15 mouse cellular contexts compared by ENCODE assay signal in the genomic region with DNA sequence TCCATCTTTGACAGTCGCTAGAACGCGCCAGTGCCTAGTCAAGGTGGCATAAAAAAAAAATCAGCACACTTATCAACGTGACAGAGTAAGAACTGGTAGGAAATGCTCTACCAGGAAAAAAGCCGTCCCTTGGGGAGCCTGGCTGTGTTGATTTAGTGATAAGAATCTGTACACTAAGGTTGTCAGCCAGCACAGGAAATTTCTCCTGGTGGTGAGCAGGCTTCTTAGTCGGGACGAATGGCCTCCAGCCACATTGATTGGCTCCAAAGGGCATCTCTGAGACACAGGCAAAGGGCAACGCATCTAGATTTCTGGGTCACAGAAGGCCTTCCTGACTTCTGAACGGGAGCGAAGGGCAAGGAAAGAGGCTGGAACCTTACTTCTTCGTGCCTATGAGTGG. TPM values are rescaled to one million over a fixed set of nuclear protein-coding genes. Genes with fewer than 3 reads are reported as not detected.
DNase-seq lines count a peak whose midpoint lies in the region; ATAC-seq and TF ChIP-seq lines count a peak whose summit lies in the region.
"Had no signal": no experiment of that assay in that cellular context is flagged by ENCODE, and none has a peak within 500 bp of the region (broad histone marks: within the 10 kb centered on the region; RNA-seq: fewer than 3 reads in every experiment).

No protein-coding gene starts in this region.

- DNase-seq in embryo, embryonic 10 days (ENCODE audit: low spot score): peak; percentile 32
- DNase-seq in embryo, embryonic 11 days: no peak
- peak; percentile 27 for DNase-seq in liver, postnatal 0 days
- DNase-seq in liver: no peak
- DNase-seq in kidney, postnatal 0 days (ENCODE audit: low spot score): no peak
- no peak for DNase-seq in testis, postnatal 14 days (ENCODE audit: low spot score)
- DNase-seq in gastrocnemius, postnatal 10 days: no peak
- DNase-seq: cerebellum, adult 11 months; midbrain, embryonic 14.5 days; right cerebral cortex, adult 18-20 months had no signal

- no peaks in the 10 kb centered on the region for H3K36me3 ChIP-seq in liver, postnatal 0 days (replicated peaks; ENCODE audit: insufficient read depth, low read length)
- no peaks in the 10 kb centered on the region for H3K36me3 ChIP-seq in kidney, postnatal 0 days (ENCODE audit: insufficient read depth, low read length)
- no peaks in the 10 kb centered on the region for H3K36me3 ChIP-seq in small intestine, adult 2 months (ENCODE audit: control insufficient read depth, insufficient read depth, low read length)
- H3K36me3 ChIP-seq: embryonic facial prominence, embryonic 15.5 days; liver, embryonic 15.5 days; neural tube, embryonic 13.5 days had no signal

- peak overlapping the region; percentile 45; the same call in 1 of the 2 replicates for H3K4me2 ChIP-seq in liver, postnatal 0 days (ENCODE audit: low read depth, low read length)
- no peak overlapping the region for H3K4me2 ChIP-seq in kidney, postnatal 0 days (ENCODE audit: low read length)
- H3K4me2 ChIP-seq: embryonic facial prominence, embryonic 15.5 days; liver, embryonic 15.5 days; neural tube, embryonic 13.5 days had no signal

- TF ChIP-seq EP300 in liver, postnatal 0 days (IDR thresholded peaks at IDR 0.05; ENCODE audit: low read depth): no peak

- H3K4me3 ChIP-seq in liver, postnatal 0 days (ENCODE audit: low read depth, low read length): no peak overlapping the region
- H3K4me3 ChIP-seq in kidney, postnatal 0 days (replicated peaks; ENCODE audit: low read depth, low read length): no peak overlapping the region
- H3K4me3 ChIP-seq in small intestine, adult 2 months (ENCODE audit: low read depth, low read length): no peak overlapping the region
- H3K4me3 ChIP-seq: embryonic facial prominence, embryonic 15.5 days; liver, embryonic 15.5 days; neural tube, embryonic 13.5 days had no signal

- WGBS in liver, postnatal 0 days (ENCODE audit: insufficient replicate concordance): 41% methylated on average over 11 of the region's 11 CpGs
- WGBS in kidney, postnatal 0 days: 40% methylated on average over 11 of the region's 11 CpGs
- WGBS in small intestine, adult 2 months: 18% methylated on average over 11 of the region's 11 CpGs

- no peak for TF ChIP-seq CTCF in liver, postnatal 0 days (IDR thresholded peaks at IDR 0.05; ENCODE audit: low read depth)
- peak; percentile 19; the same call in 1 of the 2 replicates for TF ChIP-seq CTCF in kidney, postnatal 0 days (IDR thresholded peaks at IDR 0.05; ENCODE audit: low read depth)
- peak; percentile 25; the same call in 1 of the 2 replicates for TF ChIP-seq CTCF in small intestine, adult 2 months (IDR thresholded peaks at IDR 0.05; ENCODE audit: extremely low read depth, insufficient read length, insufficient replicate concordance, low read depth, low read length)

- H3K27me3 ChIP-seq in liver, postnatal 0 days (ENCODE audit: insufficient read depth, low read length): no peaks in the 10 kb centered on the region
- no peaks in the 10 kb centered on the region for H3K27me3 ChIP-seq in kidney, postnatal 0 days (ENCODE audit: insufficient read depth, low read length)
- H3K27me3 ChIP-seq in small intestine, adult 2 months (ENCODE audit: control insufficient read depth, insufficient read depth, low read length): no peaks in the 10 kb centered on the region
- H3K27me3 ChIP-seq: embryonic facial prominence, embryonic 15.5 days; liver, embryonic 15.5 days; neural tube, embryonic 13.5 days had no signal

- no peak overlapping the region for H3K9ac ChIP-seq in liver, postnatal 0 days (replicated peaks)
- no peak overlapping the region for H3K9ac ChIP-seq in kidney, postnatal 0 days (ENCODE audit: low read depth, low read length)
- H3K9ac ChIP-seq: embryonic facial prominence, embryonic 15.5 days; liver, embryonic 15.5 days; neural tube, embryonic 13.5 days had no signal

- peak overlapping the region; percentile 58; the same call in 1 of the 2 replicates for H3K27ac ChIP-seq in liver, postnatal 0 days (ENCODE audit: low read depth)
- no peak overlapping the region for H3K27ac ChIP-seq in kidney, postnatal 0 days
- peak overlapping the region; percentile 85 for H3K27ac ChIP-seq in small intestine, adult 2 months (ENCODE audit: insufficient read depth, low read depth, low read length)
- H3K27ac ChIP-seq: embryonic facial prominence, embryonic 15.5 days; liver, embryonic 15.5 days; neural tube, embryonic 13.5 days had no signal

- peaks cover 8% of the 10 kb centered on the region; the same call in 1 of the 2 replicates for H3K4me1 ChIP-seq in liver, postnatal 0 days (ENCODE audit: insufficient read depth)
- 0 out of 2 replicates have a peak, but pooled peaks cover 2% of the 10 kb centered on the region for H3K4me1 ChIP-seq in kidney, postnatal 0 days (replicated peaks; ENCODE audit: insufficient read depth, low read length)
- peaks cover 28% of the 10 kb centered on the region; the same call in 1 of the 2 replicates for H3K4me1 ChIP-seq in small intestine, adult 2 months (ENCODE audit: control insufficient read depth, insufficient read depth, insufficient read length, low read length)
- H3K4me1 ChIP-seq: embryonic facial prominence, embryonic 15.5 days; neural tube, embryonic 13.5 days had no signal

- peak; percentile 33; the same call in 1 of the 2 replicates for ATAC-seq in liver, postnatal 0 days
- ATAC-seq in kidney, postnatal 0 days (replicated peaks; ENCODE audit: low FRiP score, low read depth): no peak
- ATAC-seq: hindbrain, embryonic 16.5 days had no signal

- no peak for TF ChIP-seq POLR2A in small intestine, adult 2 months (IDR thresholded peaks at IDR 0.05; ENCODE audit: low read depth, low read length)

- H3K9me3 ChIP-seq in liver, postnatal 0 days (ENCODE audit: low read length): no peaks in the 10 kb centered on the region
- no peaks in the 10 kb centered on the region for H3K9me3 ChIP-seq in kidney, postnatal 0 days (replicated peaks; ENCODE audit: low read length)
- H3K9me3 ChIP-seq: embryonic facial prominence, embryonic 15.5 days; liver, embryonic 15.5 days; neural tube, embryonic 13.5 days had no signal

RNA-seq across cellular contexts. Expression of gene Skil, which starts 19.1 kb away (rescaled TPM):
- polyA plus RNA-seq in liver, postnatal 0 days (2015; fragmentation: Nextera tagmentation; extraction: Ambion mirVana): 7.3 and 8.2 TPM in 2 replicates
- polyA plus RNA-seq in kidney, postnatal 0 days (2015; fragmentation: Nextera tagmentation; extraction: Ambion mirVana): 20.7 and 21.2 TPM in 2 replicates
- polyA plus RNA-seq in small intestine, adult 2 months (2012; rRNA removed): 3.4 and 8.5 TPM in 2 replicates
- 10 to 100 TPM; 17.6 to 19.3 TPM for total RNA-seq in gastrocnemius, postnatal 10 days (2021)

Comparison
In these comparisons a context has a peak if more than half of its experiments do, and no peak if none do; other contexts are left out.
1. DNase-seq: peak in embryo, embryonic 10 days (single experiment) and liver, postnatal 0 days (single experiment); none in embryo, embryonic 11 days (single experiment), liver (single experiment), kidney, postnatal 0 days (single experiment), testis, postnatal 14 days (single experiment) and gastrocnemius, postnatal 10 days (single experiment).